8 mouse cellular contexts compared by ENCODE assay signal in the genomic region with DNA sequence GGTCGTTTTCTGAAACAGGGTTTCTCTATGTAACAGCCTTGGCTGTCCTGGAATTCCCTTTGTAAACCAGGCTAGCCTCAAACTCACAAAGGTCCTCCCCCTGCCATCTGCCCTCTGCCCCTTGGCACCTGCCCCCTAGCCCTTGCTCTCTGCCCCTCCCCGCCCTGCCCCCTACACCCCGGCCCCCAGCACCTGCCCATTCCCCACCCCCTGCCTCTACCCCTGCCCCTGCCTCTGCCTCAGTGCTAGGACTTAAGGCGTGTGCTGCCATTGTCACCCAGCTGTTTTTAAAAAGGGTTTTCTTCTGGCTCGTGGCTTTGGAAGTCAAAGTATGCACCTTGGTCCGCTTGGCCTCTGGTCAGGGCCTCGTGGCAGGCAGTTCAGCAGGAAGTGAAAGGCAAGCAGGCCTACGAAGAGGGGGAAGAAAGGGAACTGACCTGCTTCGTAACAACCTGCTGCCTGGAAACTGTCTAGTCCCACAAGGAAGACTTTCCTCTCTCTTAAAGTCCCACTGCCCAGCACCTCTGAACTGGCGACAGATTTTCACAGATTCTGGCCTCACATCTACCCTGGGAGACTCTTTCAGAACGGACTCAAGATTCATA.
DNase-seq lines count a peak whose midpoint lies in the region; ATAC-seq and TF ChIP-seq lines count a peak whose summit lies in the region.

No protein-coding gene starts in this region.

- no peak overlapping the region for H3K4me3 ChIP-seq in stomach, embryonic 14.5 days (ENCODE audit: low read depth, low read length)
- no peak overlapping the region for H3K4me3 ChIP-seq in stomach, postnatal 0 days (ENCODE audit: low read depth, low read length)
- no peak overlapping the region for H3K4me3 ChIP-seq in limb, embryonic 14.5 days (replicated peaks; ENCODE audit: low read length)
- H3K4me3 ChIP-seq in small intestine, adult 2 months (ENCODE audit: low read depth, low read length) = peak overlapping the region; percentile 22; the same call in 1 of the 2 replicates

- ATAC-seq in stomach, embryonic 14.5 days (ENCODE audit: insufficient number of reproducible peaks, insufficient read depth, low FRiP score, low read depth) = no peak
- ATAC-seq in stomach, postnatal 0 days (ENCODE audit: low FRiP score, low TSS enrichment) = no peak
- peak; percentile 70 for ATAC-seq in granulocyte monocyte progenitor cell, adult 5-6 weeks (replicated peaks; ENCODE audit: poor library complexity, severe bottlenecking)
- ATAC-seq in limb, embryonic 14.5 days (ENCODE audit: low FRiP score, low read depth) = no peak

- H3K36me3 ChIP-seq in stomach, embryonic 14.5 days (ENCODE audit: control insufficient read depth, insufficient read depth, low read length) = no peaks in the 10 kb centered on the region
- H3K36me3 ChIP-seq in stomach, postnatal 0 days (ENCODE audit: control insufficient read depth, insufficient read depth, low read length) = no peaks in the 10 kb centered on the region
- H3K36me3 ChIP-seq in limb, embryonic 14.5 days (ENCODE audit: control insufficient read depth, insufficient read depth, low read length) = no peaks in the 10 kb centered on the region
- H3K36me3 ChIP-seq in small intestine, adult 2 months (ENCODE audit: control insufficient read depth, insufficient read depth, low read length) = no peaks in the 10 kb centered on the region

- 7% methylated on average over 11 of the region's 11 CpGs for WGBS in stomach, embryonic 14.5 days
- WGBS in stomach, postnatal 0 days = 22% methylated on average over 11 of the region's 11 CpGs
- 9% methylated on average over 10 of the region's 11 CpGs for WGBS in limb, embryonic 14.5 days
- 10% methylated on average over 11 of the region's 11 CpGs for WGBS in small intestine, adult 2 months

- TF ChIP-seq POLR2A in limb, embryonic 14.5 days (IDR thresholded peaks at IDR 0.05; ENCODE audit: borderline replicate concordance, extremely low read depth, insufficient read depth, insufficient read length) = no peak
- TF ChIP-seq POLR2A in small intestine, adult 2 months (IDR thresholded peaks at IDR 0.05; ENCODE audit: low read depth, low read length) = no peak

- H3K4me2 ChIP-seq in stomach, embryonic 14.5 days (replicated peaks; ENCODE audit: low read depth, low read length) = 0 out of 2 replicates have a peak overlapping the region, but pooled peaks have one; percentile 12
- H3K4me2 ChIP-seq in stomach, postnatal 0 days (replicated peaks; ENCODE audit: low read depth) = no peak overlapping the region
- peak overlapping the region; percentile 24 for H3K4me2 ChIP-seq in limb, embryonic 14.5 days (replicated peaks; ENCODE audit: low read depth, low read length, severe bottlenecking)

- no peak for TF ChIP-seq CTCF in stomach, postnatal 0 days (IDR thresholded peaks at IDR 0.05; ENCODE audit: low read depth)
- TF ChIP-seq CTCF in small intestine, adult 2 months (IDR thresholded peaks at IDR 0.05; ENCODE audit: extremely low read depth, insufficient read length, insufficient replicate concordance, low read depth, low read length) = no peak

- H3K4me1 ChIP-seq in stomach, embryonic 14.5 days (ENCODE audit: control insufficient read depth, insufficient read depth, low read length) = peaks cover 10% of the 10 kb centered on the region; the same call in 1 of the 2 replicates
- no peaks in the 10 kb centered on the region for H3K4me1 ChIP-seq in stomach, postnatal 0 days (replicated peaks; ENCODE audit: control insufficient read depth, insufficient read depth)
- peaks cover 13% of the 10 kb centered on the region for H3K4me1 ChIP-seq in limb, embryonic 14.5 days (ENCODE audit: control insufficient read depth, insufficient read depth, low read length)
- H3K4me1 ChIP-seq in small intestine, adult 2 months (ENCODE audit: control insufficient read depth, insufficient read depth, insufficient read length, low read length) = peaks cover 7% of the 10 kb centered on the region; the same call in 1 of the 2 replicates

- no peak overlapping the region; the same call in 1 of the 2 replicates for H3K27ac ChIP-seq in stomach, embryonic 14.5 days (ENCODE audit: low read length)
- no peak overlapping the region for H3K27ac ChIP-seq in stomach, postnatal 0 days (replicated peaks)
- H3K27ac ChIP-seq in limb, embryonic 14.5 days (replicated peaks; ENCODE audit: low read depth, low read length) = no peak overlapping the region
- no peak overlapping the region for H3K27ac ChIP-seq in small intestine, adult 2 months (ENCODE audit: insufficient read depth, low read depth, low read length)

- DNase-seq in stomach, postnatal 0 days (ENCODE audit: low spot score) = no peak
- DNase-seq in limb, embryonic 14.5 days (ENCODE audit: low spot score) = no peak
- no peak for DNase-seq in spleen, postnatal 14 days (ENCODE audit: low spot score in 2 of 2)
- DNase-seq in ovary, adult 18-20 months (ENCODE audit: low spot score) = no peak
- DNase-seq in spleen, postnatal 10 days (ENCODE audit: low spot score in 2 of 2) = no peak

- no peak overlapping the region for H3K9ac ChIP-seq in stomach, embryonic 14.5 days (replicated peaks; ENCODE audit: low read depth, low read length)
- H3K9ac ChIP-seq in stomach, postnatal 0 days (ENCODE audit: low read length) = no peak overlapping the region
- H3K9ac ChIP-seq in limb, embryonic 14.5 days (ENCODE audit: low read depth, low read length, severe bottlenecking) = no peak overlapping the region

- H3K9me3 ChIP-seq in stomach, embryonic 14.5 days (ENCODE audit: control insufficient read depth, low read depth, low read length) = no peaks in the 10 kb centered on the region
- H3K9me3 ChIP-seq in stomach, postnatal 0 days (ENCODE audit: control insufficient read depth, low read length) = no peaks in the 10 kb centered on the region
- H3K9me3 ChIP-seq in limb, embryonic 14.5 days (ENCODE audit: control insufficient read depth, low read length) = no peaks in the 10 kb centered on the region

- no peak for TF ChIP-seq EP300 in stomach, postnatal 0 days (optimal IDR thresholded peaks at IDR 0.05)

- H3K27me3 ChIP-seq in stomach, embryonic 14.5 days (ENCODE audit: control insufficient read depth, insufficient read depth, low read length) = no peaks in the 10 kb centered on the region
- no peaks in the 10 kb centered on the region for H3K27me3 ChIP-seq in stomach, postnatal 0 days (ENCODE audit: control insufficient read depth, insufficient read depth, low read length)
- no peaks in the 10 kb centered on the region for H3K27me3 ChIP-seq in limb, embryonic 14.5 days (ENCODE audit: control insufficient read depth, insufficient read depth, low read length)
- no peaks in the 10 kb centered on the region for H3K27me3 ChIP-seq in small intestine, adult 2 months (ENCODE audit: control insufficient read depth, insufficient read depth, low read length)
